Mouse (Mus musculus) thymus, adult 18-20 months (tissue): ENCODE measurements around the gene Tpcn1.

Experiments
- DNase-seq, 2 experiments: peaks; one replicate each; pipeline ENCODE4 v3.0.0; 2022; ENCODE audit warnings: mixed read lengths in 2 of 2

The Tpcn1 gene

DNA sequence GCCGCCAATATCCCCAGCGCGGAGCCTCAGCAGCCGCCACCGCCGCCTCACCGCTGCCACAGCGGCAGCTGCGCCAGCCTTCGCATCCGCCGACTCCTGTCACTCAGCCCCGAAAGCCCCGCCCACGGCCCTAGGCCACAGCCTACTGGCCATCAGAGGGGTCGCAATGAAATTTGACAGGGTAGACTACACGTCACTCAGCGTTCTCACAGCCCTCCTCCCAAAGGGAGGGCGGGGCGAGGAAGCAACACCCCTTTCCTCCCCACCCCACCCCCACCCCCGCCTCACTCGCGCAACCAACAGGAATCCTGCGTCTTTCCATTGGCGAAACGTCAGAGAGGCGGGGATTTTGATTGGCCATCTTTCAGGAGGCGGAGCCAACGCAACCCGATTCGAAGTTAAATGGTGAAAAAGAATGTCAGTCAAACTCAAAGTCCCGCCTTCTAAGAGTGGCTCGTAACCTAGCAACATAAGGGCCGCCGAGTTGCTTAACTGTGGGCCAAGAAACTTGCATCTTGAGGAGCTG lies at the start of gene Tpcn1, which contains the start of gene Iqcd:
Gene Tpcn1 (minus strand): TSS at position 105 of the 526 bp plus-strand sequence.
Gene Iqcd (plus strand): TSS at position 448 of the 526 bp plus-strand sequence.
- peak; percentile 99 to 100 for DNase-seq

DNA sequence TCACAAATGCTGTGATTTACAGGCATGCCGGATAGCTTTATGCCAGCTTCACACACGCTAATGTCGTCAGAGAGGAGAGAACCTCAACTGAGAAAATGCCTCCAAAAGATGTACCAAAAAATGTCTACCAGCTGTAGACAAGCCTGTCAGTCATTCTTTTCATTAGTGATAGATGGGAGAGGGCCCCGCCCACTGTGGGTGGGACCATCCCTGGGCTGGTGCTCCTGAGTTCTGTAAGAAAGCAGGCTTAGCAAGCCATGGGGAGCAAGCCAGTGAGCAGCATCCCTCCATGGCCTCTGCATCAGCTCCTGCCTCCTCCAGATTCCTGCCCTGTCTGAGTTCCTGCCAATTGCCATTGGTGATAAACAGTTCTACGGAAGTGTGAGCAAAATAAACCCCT lies 47.2 kb upstream of the Tpcn1 start:
- no peak for DNase-seq

DNA sequence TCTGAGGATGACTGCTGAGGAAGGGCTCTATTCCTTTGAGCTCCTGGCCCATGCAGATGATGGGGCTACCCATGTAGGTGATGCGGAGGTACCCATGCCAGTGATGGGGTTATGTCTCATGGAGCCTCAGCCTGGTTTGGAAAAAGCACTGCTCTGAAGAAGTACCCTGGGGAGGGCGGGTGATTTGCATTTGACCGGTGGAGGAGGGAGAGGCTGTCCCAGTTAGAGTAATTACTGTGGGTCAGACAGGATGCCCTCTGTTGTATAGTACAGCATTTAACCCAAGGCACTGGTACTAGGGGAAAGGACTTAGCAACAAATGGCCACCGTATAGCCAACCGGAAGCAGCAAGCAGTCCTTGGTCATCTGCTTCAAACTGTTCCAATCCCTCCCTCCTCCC lies 46.4 kb upstream of the Tpcn1 start:
- DNase-seq, result no peak

DNA sequence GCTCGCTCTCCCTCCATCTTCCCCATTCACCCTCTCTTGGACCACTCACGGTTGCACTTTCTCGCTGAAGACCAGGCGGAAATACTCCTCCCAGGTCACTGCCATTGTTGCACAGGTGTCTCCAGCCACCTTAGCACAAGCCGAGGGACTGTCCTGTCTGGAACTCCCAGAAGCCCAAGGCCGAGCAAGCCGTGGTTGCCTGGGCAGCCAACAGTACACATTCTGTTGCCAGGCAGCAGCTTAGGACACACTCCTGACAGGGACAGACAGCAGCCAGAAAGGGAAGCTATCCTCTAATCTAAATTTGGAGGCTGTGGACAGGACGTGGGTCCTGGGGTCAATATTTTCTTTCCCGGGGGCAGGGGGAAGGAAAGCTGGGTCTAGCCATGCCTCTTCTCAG lies 45.7 kb upstream of the Tpcn1 start, which contains the start of gene Cfap73:
Gene Cfap73 (minus strand): TSS at position 105 of the 400 bp plus-strand sequence.
- no peak for DNase-seq

DNA sequence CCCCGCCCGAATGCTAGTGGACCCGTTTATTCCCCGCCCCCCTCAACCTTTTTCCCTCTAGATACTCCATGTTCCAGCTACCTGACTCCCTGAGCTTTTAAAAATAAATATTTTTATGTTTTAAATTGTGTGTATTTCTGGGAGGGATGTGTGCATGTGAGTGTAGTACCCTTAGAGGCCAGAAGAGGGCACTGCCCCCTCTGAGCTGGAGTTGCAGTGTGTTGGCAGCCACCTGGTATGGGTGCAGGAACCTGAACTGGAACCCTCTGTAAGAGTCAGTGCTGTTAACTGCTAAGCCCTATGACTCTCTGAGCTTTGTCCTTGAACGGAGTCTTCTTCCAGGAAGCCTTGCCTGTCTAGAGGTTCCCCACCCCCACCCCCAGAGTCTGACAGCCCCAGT lies 43.4 kb upstream of the Tpcn1 start:
- DNase-seq, result no peak

DNA sequence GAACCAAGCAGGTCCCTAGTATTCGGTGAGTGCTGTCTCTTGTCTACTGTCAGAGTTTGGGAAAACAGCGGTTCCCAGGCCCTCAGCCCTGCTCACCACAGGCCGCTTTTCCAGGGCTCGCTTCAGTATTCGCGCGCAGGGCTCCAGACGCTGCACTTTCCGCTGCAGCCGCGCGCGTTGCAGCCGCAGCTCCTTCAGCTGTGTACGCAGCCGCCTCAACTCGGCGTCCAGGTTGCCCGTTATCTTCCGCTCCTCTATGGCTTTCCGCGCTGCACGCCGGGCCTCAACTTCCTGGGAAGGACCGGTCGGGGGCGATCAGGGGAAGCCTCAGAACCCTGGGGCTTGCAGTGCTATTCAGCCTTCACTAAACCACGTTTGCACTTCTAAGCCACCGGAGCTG lies 42.7 kb upstream of the Tpcn1 start:
- DNase-seq, result peak in 1 of 2 experiments; percentile 43

DNA sequence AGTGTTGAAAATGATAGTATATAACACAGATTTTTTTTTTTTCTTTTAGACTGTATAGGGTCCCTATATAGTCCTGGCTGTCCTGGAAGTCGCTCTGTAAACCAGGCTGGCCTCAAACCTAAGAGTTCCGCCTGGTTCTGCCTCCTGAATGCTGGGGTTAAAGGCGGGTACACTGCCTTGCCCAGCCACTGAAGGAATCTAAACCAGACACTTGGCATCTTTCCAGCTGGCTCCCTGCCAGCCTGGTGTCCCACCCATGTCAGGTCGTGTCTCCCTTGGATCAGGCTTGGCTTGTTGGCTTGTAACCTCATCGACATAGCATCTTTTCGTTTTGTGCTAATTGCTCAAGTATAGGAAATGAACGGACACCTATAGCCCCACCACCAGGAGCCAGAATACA lies 40.2 kb upstream of the Tpcn1 start:
- no peak for DNase-seq

DNA sequence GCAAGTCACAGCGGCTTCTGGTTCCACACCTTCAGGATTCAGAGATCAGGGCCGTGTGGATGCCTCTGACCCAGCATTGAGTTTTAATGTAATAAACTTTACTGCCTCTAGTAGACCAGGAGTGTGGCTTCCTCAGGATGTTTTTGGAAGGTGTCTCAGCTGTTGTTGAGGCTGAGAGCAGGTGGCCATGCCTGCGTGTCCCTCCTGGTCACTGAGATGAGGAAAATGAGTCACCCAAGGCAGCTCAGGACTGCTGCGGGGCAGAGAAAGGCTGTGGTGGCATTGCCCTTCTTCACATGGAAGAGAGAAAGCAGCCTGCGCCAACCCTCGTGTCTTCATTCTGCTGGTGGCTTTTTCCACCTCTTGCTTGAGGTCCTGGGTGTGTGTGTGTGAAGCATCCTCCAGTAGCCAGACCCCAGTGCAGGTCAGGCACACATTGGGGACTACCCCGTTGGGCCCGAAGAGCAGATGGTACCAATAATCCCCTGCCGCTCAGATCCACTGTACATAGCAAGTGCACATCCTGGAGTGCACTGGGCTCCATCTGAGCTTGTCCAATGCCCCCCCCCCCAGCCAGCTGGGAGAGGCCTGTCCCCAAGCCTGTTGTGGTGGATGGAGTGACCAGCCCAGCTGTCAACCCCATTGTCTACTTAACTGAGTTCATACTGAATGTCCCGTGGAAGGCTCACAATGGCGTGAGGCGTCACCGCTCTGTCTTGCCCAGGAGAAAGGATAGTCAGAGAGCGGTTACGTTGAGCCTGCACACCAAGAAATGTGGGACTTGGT lies 39.2 kb upstream of the Tpcn1 start:
- DNase-seq, result no peak

DNA sequence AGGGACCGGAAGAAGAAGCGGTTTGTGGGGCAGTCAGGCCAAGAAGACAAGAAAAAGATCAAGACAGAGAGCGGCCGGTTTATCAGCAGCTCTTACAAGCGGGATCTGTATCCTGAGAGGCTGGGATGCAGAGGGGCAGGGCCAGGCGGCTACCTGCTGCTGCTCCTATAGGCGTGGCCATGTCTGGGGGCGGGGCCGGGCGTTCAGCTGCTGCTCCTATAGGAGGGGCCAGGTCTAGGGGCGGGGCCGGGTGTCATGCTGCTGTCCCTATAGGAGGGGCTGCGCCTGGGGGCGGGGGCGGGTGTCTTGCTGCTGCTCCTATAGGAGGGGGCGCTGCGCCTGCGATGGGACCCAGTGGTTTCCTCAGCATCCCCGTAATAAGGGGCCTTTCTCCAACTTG lies 37.9 kb upstream of the Tpcn1 start:
- DNase-seq, result no peak

DNA sequence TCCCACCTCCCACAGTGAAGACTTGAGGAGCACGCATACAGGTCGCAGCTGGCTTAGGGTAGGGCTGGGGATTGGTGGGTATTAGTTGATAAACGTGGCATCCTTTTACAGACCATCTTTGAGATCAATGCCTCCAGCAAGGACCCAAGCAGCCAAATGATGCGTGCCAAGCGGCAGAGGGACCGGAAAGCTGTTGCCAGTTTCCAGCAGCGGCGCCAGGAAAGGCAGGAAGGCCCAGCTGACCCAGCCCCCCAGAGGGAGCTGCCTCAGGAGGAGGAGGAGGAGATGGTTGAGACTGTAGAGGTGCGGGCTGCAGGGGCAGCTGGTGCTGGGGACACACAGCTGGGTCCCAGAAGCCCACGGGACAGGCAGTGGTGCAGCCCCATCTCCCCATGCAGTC lies 36.0 kb upstream of the Tpcn1 start:
- no peak for DNase-seq

DNA sequence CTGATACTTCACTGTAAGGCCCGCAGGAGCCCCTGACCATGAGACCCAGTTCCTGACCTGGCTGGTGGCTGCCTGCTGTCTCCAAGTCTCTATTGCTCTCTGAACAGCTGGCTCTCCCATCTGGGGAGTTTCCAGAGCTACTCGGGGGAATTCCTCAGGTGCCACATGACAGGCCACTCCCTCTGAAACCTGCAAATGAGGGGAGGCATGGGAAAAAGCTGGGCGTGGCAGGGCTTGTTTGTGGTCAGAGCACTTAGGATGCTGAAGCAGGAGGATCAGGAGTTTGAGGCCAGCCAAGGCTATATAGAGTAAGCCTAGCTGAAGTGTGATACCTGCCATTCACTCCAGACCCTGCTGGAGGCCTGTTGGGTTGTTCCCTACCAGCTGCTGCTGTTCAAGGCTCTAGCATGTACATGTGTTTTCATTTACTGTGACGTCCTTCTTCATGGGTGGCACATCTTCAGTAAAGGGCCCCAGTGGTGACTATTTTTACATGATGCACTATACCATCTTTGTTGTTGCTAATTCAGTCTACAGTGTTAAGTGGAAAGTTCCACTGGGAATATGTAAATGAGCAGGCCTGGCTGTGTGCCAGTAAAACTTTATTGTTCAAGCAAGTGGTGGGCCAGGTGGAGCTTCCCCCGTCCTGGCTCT lies 33.9 kb upstream of the Tpcn1 start:
- peak in 1 of 2 experiments; percentile 60 for DNase-seq

DNA sequence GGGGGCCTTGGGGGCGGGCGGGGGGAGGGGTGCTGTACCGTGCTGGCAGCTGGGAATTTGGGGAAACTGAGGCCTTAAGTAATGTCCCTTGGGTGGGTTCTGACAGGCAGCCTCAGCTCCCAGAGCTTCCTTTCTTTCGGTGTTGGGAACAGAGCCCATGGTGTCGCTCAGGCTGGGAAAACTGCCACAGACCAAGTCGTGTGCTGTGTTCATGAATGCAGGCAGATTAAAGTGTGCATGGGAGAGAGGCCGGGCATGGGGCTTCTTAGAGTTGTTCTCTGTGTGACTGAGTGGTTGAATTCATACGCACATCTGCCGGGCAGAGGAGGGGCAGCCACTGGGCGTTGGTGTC lies 33.3 kb upstream of the Tpcn1 start:
- DNase-seq, result no peak

DNA sequence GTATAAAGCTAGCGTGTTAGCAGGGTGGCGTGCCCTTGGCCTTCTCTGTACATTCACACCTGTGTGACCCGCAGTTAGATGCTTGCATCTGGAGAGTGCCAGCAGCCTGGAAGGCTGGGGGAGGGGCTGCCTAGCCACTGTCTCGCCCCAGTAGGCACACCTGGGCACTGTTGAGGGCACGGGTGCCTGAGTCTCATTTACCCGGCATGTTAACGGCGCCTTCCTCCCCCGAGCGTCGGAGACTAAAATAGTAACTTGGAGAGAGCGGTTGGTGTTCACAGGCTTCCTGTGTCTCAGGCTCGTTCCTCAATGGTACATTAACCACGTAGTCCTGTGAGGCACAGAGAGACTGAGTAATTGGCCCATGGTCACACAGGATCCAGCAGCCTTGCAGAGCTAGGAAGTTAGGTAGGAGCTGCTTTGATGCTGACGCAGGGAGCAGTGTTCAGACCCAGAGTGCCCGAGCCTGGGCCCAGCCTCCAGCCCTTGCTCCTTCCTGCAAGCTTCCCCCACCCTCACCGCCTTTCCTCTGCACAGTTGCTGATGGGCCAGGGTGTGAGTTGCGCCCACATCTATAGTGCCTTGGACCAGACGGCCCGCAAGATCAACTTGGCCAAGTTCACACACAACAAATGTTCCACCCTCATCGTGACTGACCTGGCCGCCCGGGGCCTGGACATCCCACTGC lies 32.7 kb upstream of the Tpcn1 start:
- peak; percentile 88 to 93 for DNase-seq

DNA sequence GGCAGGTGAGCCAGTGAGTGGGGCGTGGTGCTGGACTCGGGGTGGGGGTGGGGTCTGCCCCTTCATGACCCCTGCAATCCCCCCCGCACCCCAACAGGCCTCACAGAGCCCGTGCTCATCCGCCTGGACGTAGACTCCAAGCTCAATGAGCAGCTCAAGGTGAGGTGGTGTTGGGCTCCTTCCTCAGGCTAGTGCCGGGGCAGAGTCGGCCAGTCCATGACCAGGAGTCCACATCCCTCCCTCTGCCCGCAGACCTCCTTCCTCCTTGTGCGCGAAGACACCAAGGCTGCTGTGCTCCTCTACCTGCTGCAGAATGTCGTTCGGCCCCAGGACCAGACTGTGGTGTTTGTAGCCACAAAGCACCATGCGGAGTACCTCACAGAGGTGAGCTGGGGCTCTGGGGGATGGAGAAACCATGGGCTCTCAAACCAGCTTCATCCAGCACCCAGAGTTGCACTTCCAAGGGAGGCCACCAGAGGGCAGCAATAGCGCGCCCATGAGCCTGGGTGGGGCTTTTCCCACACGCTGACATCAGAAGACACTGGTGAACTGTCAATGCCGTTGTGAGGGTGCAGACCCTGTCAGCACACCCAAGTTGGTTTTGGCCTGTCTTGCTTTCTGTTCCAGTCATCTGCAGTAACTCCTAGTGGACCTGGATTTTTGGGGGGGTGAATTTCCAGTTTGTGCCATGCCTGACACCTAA lies 32.1 kb upstream of the Tpcn1 start:
- peak; percentile 84 to 89 for DNase-seq

DNA sequence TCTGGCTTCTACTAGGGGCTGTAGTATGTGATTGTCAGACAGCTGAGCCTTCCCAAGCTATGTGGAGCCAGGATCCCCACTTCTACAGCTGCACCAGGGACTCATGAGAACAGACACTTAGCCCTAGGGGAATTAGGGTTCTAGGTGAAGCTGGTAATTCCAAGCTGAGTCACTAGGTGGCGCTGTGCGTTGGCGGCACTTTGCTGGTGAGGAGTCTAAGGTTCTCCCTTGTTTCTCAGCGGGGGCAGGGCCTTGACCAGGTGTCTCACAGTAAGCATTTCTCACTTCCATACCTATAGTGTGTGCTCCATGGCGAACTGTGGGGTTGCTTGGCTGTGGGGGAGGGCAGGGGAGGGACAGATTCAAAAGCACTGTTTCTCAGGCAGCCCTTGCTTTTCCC lies 30.7 kb upstream of the Tpcn1 start:
- DNase-seq, result peak; percentile 57 to 68

DNA sequence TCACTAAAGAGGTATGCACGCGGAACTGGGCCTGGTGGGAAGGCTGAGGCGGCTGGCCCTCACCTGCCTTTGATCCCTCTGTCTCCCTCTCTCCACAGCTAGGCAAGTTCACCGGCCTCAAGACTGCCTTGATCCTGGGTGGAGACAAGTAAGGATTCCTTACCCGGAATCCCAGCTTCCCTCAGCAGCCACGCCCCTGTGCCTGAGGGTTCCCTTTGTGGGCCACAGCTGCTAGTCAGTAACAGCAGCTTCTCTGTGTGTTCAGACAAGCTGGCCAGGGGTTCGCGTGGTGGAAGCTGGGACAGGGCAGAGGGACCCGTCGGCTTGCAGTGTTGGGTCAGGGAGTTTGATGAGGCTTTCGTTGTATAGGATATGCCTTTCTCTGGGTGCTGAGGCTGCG lies 30.3 kb upstream of the Tpcn1 start:
- DNase-seq, result no peak

DNA sequence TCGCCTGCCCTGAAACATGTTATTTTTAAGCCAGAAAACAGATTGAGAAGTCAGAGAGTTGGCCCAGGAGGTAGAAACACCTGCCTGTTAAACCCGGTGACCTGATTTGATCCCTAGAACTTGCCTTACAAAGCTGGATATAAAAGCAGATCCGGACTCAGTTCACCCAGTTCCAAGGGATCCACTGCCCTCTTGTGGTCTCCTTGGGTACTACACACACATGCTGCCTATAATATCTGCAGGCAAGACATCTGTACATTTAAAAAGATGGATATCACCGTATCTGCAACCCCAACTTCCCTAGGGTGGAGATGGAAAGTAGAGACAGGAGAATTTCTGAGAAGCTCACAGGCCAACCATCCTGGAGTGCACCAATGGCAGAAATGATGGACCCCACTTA lies 27.4 kb upstream of the Tpcn1 start:
- DNase-seq, result no peak

DNA sequence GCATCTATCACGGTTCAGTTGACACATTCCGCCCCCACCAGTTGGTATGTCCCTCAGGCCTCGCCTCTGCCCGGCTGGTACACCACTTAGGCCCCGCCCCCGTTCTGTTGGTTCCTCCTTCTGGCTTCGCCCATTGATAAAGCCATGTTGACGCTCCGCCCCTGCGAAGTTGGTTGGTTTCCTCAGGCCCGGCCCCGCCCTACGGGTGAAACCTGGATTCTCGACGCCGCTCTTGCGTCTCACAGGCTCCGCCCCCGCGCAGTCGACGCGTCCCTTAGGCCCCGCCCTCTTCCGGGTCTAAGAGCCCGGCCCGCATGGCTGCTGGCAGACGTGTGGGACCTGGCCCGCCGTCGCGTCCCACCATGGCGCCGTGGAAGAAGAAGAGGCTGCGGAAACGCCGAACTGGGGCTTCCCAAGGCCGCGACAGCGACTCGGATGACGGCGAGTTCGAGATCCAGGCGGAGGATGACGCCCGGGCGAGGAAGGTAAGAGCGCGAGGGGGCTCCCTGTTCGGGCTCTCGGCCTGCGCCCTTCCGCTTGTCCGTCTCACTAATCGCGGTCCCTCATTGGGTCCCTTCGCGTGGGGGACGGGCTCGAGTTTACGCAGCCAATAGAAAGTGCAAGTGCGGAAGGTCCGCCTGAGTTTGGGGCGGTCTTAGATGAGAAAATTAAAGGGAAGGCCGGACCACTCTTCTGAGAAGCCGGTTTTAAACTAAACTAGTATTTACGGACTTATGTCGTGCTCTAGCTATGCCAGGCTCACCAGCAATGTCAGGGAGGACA lies 24.5 kb upstream of the Tpcn1 start:
- DNase-seq, result peak; percentile 100

DNA sequence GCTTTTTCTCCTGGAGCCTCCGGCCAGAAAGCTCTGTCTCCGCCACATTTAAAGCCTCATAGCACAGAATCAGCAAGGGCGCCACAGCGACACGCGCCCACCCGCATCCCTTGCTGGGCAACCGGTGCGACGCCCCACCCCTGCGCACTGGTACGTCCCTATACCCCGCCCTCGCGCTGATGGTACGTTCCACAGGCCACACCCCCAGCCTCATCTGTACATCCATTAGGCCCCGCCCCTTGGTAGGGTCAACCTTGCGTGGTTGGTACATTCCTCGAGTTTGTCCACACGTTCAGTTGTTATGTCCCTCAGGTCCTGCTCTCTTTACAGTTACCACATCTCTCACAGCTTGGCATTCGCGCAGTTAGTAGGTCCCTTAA lies 24.0 kb upstream of the Tpcn1 start, which contains the start of the genes Rita1 and Ddx54:
Gene Rita1 (minus strand): TSS at position 148 of the 380 bp plus-strand sequence.
Gene Ddx54 (plus strand): TSS at position 298 of the 380 bp plus-strand sequence.
- peak; percentile 95 to 96 for DNase-seq

DNA sequence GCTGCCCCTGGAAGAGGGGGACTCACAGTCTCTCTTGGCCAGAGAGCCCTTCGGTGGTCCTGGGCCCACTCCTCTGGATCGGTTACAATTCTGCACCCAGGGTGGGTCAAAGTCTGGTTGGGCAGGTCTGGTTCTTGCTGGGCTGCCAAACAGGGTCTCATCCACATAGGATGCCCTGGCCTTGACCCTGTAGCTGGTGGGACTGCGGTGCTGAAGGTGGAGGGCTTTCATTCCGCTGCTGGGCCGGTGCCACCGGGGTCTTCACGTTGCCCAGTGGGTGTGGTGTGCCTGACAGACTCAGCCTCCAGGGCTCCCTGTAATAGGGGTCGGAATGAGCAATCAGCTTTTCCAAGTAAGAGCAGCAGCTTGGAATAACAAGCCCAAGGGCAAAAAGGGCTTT lies 22.9 kb upstream of the Tpcn1 start:
- no peak for DNase-seq

DNA sequence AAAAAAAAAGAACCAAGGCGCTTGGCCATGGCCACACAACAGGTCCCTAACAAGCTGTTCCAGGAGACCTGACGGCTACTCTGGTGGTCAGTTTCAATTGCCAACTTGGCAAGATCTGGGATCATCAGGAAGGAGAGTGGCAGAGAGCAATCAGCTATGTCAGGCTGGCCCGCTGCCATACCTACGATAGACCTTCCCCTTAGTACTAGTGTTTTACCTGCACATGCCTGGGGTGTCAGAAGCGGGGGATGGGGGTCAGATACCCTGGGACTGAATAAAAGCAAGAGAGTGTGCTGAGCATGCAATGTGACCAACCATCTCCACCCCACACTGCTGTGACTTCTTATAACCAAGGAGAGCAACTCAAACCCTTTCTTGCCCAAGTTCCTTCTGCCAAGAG lies 22.4 kb upstream of the Tpcn1 start:
- DNase-seq, result no peak

DNA sequence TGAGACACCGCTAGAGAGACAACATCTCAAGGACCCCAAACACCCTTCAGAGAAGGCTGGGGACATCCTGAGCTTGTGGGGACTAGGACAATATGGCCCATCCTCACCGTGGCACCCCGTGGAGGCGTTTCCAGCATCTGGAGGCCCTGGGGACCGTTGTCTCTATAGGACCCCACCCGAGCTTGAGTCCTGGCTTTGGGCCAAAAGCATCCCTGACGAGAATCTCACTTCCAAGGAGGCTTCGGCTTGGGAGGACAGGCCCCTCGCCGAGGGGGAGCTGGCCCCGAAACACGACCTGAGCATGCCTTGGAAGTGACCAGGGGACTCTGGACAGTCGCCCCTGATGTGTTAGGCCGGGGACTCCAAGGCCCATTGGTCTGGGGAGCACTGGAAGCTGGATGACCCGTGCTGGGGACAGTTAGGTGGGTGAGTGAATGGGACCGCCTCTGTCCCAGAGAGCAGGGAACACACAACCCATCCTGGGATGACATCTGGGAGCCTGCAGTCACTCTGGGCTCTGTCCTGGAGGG lies 20.8 kb upstream of the Tpcn1 start:
- no peak for DNase-seq
